Mouse (Mus musculus) neural tube, embryonic 11.5 days (tissue): ENCODE measurements at regions not wholly inside any gene's neighbourhood (a gene's known extent, or its start where the extent isn't known, plus 50 kb on each side); places are given as distances from the start of the nearest gene placed in this dataset.

ENCODE experiments used
- ATAC-seq: fragments of 200-750 bp; cut with Nextera tagmentation; 2 replicates; pipeline ENCODE4 v1.8.0; 2017; ENCODE audit warnings: moderate number of reproducible peaks, mild to moderate bottlenecking, moderate TSS enrichment, moderate library complexity; ENCODE audit not compliant: insufficient read depth, low FRiP score, low TSS enrichment
- DNase-seq: peaks from one replicate; pipeline ENCODE4 v3.0.0-alpha.2; 2015; ENCODE audit warnings: low spot score
- H3K27ac ChIP-seq: fragments of 300-500 bp; sonication (generic); 2 replicates; pipeline ENCODE4 v1.5.1; 2014; ENCODE audit warnings: low read depth, mild to moderate bottlenecking, low read length
- H3K27me3 ChIP-seq: fragments of 300-500 bp; sonication (generic); 2 replicates; pipeline ENCODE4 v1.6.1; 2014; ENCODE audit warnings: mild to moderate bottlenecking, low read length, mixed read lengths; ENCODE audit not compliant: control insufficient read depth, insufficient read depth
- H3K36me3 ChIP-seq: fragments of 300-500 bp; sonication (generic); 2 replicates; pipeline ENCODE4 v1.6.1; 2014; ENCODE audit warnings: mild to moderate bottlenecking, low read length, moderate library complexity, mixed read lengths; ENCODE audit not compliant: control insufficient read depth, insufficient read depth
- H3K4me1 ChIP-seq: fragments of 300-500 bp; sonication (generic); 2 replicates; pipeline ENCODE4 v1.6.1; 2014; ENCODE audit warnings: low read length, mixed read lengths; ENCODE audit not compliant: control insufficient read depth, insufficient read depth
- H3K4me2 ChIP-seq: fragments of 300-500 bp; sonication (generic); 2 replicates; pipeline ENCODE4 v1.6.1; 2014; ENCODE audit warnings: low read depth, mild to moderate bottlenecking, moderate library complexity
- H3K4me3 ChIP-seq: fragments of 300-500 bp; sonication (generic); 2 replicates; pipeline ENCODE4 v1.5.1; 2014; ENCODE audit warnings: low read depth, low read length
- H3K9ac ChIP-seq: fragments of 300-500 bp; sonication (generic); 2 replicates; pipeline ENCODE4 v1.6.1; 2014; ENCODE audit warnings: mild to moderate bottlenecking, low read length
- H3K9me3 ChIP-seq: fragments of 300-500 bp; sonication (generic); 2 replicates; pipeline ENCODE4 v1.6.1; 2016; ENCODE audit warnings: low read length; ENCODE audit not compliant: control insufficient read depth
- WGBS: fragments of 180-500 bp; shearing (Covaris S2); extraction: QIAGEN DNeasy Blood & Tissue Kit; methylation state at CpG from one replicate; pipeline ENCODE4 v1.1.7; 2014; 5-methylcytosine and 5-hydroxymethylcytosine counted together

GRCm38 (mm10) chr11:31282136-31282535 is 87.7 kb downstream of the Stc2 start:
- H3K27ac ChIP-seq = no peak overlapping the region
- no peaks in the 10 kb centered on the region for H3K36me3 ChIP-seq
- H3K9ac ChIP-seq = no peak overlapping the region
- ATAC-seq (no peak), DNase-seq (no peak)
- H3K9me3 ChIP-seq = no peaks in the 10 kb centered on the region
- 87% methylated on average over 2 of the region's 2 CpGs for WGBS
- H3K4me2 ChIP-seq = no peak overlapping the region
- no peaks in the 10 kb centered on the region for H3K4me1 ChIP-seq
- H3K27me3 ChIP-seq = no peaks in the 10 kb centered on the region
- H3K4me3 ChIP-seq = no peak overlapping the region

GRCm38 (mm10) chr11:31248467-31248866 is 66.2 kb upstream of the Gm17332 start:
- WGBS = 28% methylated on average over 2 of the region's 2 CpGs

More at GRCm38 (mm10) chr11:31248467-31248866, 66.2 kb upstream of the Gm17332 start:
- ATAC-seq (no peak), DNase-seq (peak; percentile 33)
- Histone ChIP-seq H3K4me1 (no peaks in the 10 kb centered on the region), H3K9ac (no peak overlapping the region), H3K36me3 (no peaks in the 10 kb centered on the region), H3K27me3 (no peaks in the 10 kb centered on the region), H3K9me3 (no peaks in the 10 kb centered on the region), H3K4me3 (no peak overlapping the region), H3K4me2 (no peak overlapping the region), H3K27ac (no peak overlapping the region)
